Mouse (Mus musculus) subcutaneous adipose tissue, adult 2 months (tissue): ENCODE measurements around the gene Ang4. TPM values are rescaled to one million over a fixed set of nuclear protein-coding genes. Genes with fewer than 3 reads are reported as not detected.

ENCODE experiments used
- polyA plus RNA-seq: library from polyadenylated mRNA; depleted of rRNA; stranded (reverse); fragments of >200 nt; gene quantifications from 2 replicates; pipeline ENCODE4 v1.2.3, GENCODE M21; 2012; ENCODE audit warnings: low replicate concordance; rRNA removed

Gene Ang4
- polyA plus RNA-seq: 0.32 TPM in 1 of 2 replicates, not detected in the other

DNA sequence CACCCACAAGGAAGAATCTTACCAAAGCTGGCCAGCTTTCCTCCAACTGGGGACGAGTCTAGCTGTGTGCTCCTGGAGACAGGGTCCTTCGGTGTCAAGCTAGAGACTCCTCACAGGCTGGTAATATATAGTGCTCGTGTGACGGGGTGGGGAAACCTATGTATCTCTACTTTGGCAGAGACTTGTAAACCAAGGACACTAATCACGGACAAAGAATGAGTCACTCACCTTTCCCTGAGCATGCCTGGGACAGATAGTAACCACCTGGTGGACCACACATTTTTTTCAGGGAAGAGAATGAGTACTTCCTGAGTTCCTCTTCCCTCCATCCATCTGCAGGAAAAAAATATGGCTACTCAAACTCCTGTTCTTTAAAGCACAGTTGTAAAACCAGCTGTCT is at the start of gene Ang4:
Ang4 (minus strand) TSS at position 101 of the 400 bp plus-strand sequence.

DNA sequence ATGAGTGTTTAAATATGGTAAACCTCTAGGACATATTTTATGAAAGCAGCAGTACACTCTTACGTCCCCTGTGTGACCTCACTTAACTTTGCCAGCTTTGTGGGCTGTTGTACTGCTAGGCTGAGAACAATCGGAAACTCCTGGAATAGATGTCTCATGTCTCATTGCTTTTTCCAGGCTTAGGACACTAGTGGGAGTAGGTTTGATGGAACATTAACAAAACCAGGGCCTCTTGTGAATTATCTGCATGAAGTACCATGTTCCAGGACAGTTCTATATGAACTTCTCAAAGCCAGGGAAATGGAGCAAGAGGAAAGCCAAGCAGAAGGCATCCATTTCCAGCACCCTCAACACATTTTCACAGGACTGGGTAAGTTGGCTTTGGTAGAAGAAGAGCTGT is 26.4 kb upstream of the Ang4 start, which contains the start of gene AY358078:
AY358078 (plus strand) TSS at position 301 of the 400 bp plus-strand sequence.

DNA sequence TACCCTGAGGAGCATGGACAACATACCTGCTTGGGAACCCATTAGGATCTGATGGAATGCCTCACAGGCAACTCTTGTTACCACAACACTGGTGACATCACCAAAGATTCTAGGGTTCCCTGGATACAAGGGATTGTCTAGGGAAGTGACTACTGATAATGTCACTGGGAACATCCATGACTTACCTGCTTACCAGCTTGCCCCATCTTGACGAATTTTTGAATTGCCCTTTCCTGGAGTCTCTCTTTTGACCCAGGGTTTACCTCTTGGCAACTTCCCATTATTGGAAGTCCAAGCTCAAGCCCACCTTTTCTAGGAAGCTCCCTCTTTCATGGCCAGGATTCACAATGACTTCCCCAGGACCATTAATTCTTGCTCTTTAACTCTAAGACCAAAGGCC is 56.3 kb downstream of the Ang4 start, which contains the start of gene Gm5800:
Gm5800 (minus strand) TSS at position 101 of the 400 bp plus-strand sequence.

Other genes with a start within 250 kb of the Ang4 start
- not detected in 2 replicates for gene Gm5622, start 220.8 kb downstream of the Ang4 start, polyA plus RNA-seq
- gene Gm17175, start 199.5 kb downstream of the Ang4 start, polyA plus RNA-seq: not detected in 2 replicates
- gene Gm17174, start 181.5 kb downstream of the Ang4 start, polyA plus RNA-seq: not detected in 2 replicates
- not detected in 2 replicates for gene Gm17078, start 162.3 kb downstream of the Ang4 start, polyA plus RNA-seq
- gene Gm4181, start 137.9 kb downstream of the Ang4 start, polyA plus RNA-seq: not detected in 2 replicates
- gene Gm17079, start 78.1 kb downstream of the Ang4 start, polyA plus RNA-seq: not detected in 2 replicates
- gene Gm5800, start 56.4 kb downstream of the Ang4 start, polyA plus RNA-seq: not detected in 2 replicates
- not detected in 2 replicates for gene AY358078, start 26.5 kb upstream of the Ang4 start, polyA plus RNA-seq
- gene Ear6, start 80.1 kb upstream of the Ang4 start, polyA plus RNA-seq: not detected in 2 replicates
- 28.2 and 46.1 TPM in 2 replicates for gene Mettl17, start 111.3 kb upstream of the Ang4 start, polyA plus RNA-seq
- gene Slc39a2, start 119.3 kb upstream of the Ang4 start, polyA plus RNA-seq: 0.67 and 6.4 TPM in 2 replicates
- gene Ndrg2, start 140.6 kb upstream of the Ang4 start, polyA plus RNA-seq: 267 and 271 TPM in 2 replicates
- not detected in 2 replicates for gene Tppp2, start 144.8 kb upstream of the Ang4 start, polyA plus RNA-seq
- 0.27 and 0.34 TPM in 2 replicates for gene Rnase13, start 149.2 kb upstream of the Ang4 start, polyA plus RNA-seq
- gene Arhgef40, start 211.1 kb upstream of the Ang4 start, polyA plus RNA-seq: 99.6 and 169 TPM in 2 replicates
- 0.84 and 0.99 TPM in 2 replicates for gene Tmem253, start 242.1 kb upstream of the Ang4 start, polyA plus RNA-seq
- 64.1 and 86.8 TPM in 2 replicates for gene Zfp219, start 247.1 kb upstream of the Ang4 start, polyA plus RNA-seq